Mouse (Mus musculus): ENCODE results near the gene Cd9. TPM values are rescaled to one million over a fixed set of nuclear protein-coding genes. Genes with fewer than 3 reads are reported as not detected.

Cd9 gene
- total and polyA plus RNA-seq, 3 experiments: 51.6 to 97.7 (median 67.2) TPM

DNA sequence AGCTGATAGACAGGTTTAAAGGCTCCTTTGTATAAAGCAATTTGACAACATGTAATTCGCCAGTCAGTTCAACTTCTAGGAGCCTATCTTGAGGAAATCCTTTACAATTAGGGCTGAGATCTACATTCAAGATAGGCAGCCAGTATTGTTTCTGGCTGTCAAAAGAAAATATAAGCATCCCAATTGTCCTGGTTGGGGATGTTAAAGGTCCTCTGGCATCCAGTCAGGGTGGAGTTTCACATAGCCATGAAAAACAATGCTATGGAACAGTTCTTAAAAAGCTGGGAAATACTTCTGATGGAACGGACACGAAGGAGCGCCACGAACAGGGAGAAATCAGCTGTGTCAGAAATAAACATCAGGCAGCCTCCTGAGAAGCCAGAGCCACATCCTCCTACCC is 40.4 kb upstream of the Cd9 start:
- Histone ChIP-seq H3K9ac (ENCODE audit: low read depth, low read length) (no peak overlapping the region), H3K27ac (no peak overlapping the region), H3K27me3 (ENCODE audit: control insufficient read depth, insufficient read depth, low read length) (no peaks in the 10 kb centered on the region), H3K36me3 (ENCODE audit: control insufficient read depth, insufficient read depth, low read length) (no peaks in the 10 kb centered on the region), H3K4me3 (no peak overlapping the region), H3K79me2 (replicated peaks; ENCODE audit: control insufficient read depth, insufficient read depth, low read length) (no peaks in the 10 kb centered on the region), H3K4me1 (ENCODE audit: control insufficient read depth, insufficient read depth, low read length) (peaks cover 7% of the 10 kb centered on the region)
- 58% methylated on average over 5 of the region's 5 CpGs for WGBS
- intact Hi-C loops (cut with DNase I): loop anchor here (2.0 kb wide), 1 partner anchor 18 kb away; no protein-coding TSS in a partner anchor
- DNase-seq: peak in 1 of 2 experiments; percentile 20
- TF ChIP-seq POLR2A (IDR thresholded peaks at IDR 0.05; ENCODE audit: insufficient read depth, low read depth, low read length): no peak
- no peak for TF ChIP-seq CTCF (IDR thresholded peaks at IDR 0.05)
- no peak for TF ChIP-seq EP300 (IDR thresholded peaks at IDR 0.05; ENCODE audit: insufficient read depth, low read depth, low read length)

DNA sequence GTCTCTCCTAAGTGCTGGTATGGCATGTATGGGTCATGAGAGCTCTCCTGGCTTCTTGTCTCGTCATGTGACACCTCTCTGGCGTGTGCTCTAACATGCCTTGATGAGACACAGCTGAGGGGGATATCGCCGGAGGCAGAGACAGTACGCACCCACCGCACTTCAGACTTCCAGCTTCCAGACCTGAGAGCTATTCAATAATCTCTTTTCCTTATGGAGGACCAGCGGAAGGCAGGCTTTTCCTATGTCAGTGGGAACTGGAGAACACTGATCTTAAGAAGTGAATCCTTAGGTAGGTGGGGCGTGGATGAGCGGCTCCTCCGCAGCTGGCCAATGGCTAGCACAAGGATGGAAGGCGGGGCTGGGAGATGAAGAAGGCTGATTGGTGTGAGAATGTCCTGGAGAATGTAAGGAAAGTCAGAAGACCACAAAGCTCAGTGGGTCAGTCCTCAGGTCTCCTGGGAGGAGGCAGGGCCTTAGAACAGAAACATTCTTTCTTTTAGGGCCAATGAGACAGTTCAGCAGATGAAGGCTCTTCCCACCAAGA is 38.6 kb upstream of the Cd9 start:
- H3K9ac ChIP-seq (ENCODE audit: low read depth, low read length): no peak overlapping the region
- H3K27ac ChIP-seq: no peak overlapping the region
- DNase-seq: peak in 1 of 2 experiments; percentile 7
- no peaks in the 10 kb centered on the region for H3K27me3 ChIP-seq (ENCODE audit: control insufficient read depth, insufficient read depth, low read length)
- H3K4me3 ChIP-seq: no peak overlapping the region
- WGBS: 58% methylated on average over 11 of the region's 11 CpGs
- intact Hi-C loops (cut with DNase I): no loop called here
- H3K36me3 ChIP-seq (ENCODE audit: control insufficient read depth, insufficient read depth, low read length): no peaks in the 10 kb centered on the region
- peaks cover 16% of the 10 kb centered on the region for H3K4me1 ChIP-seq (ENCODE audit: control insufficient read depth, insufficient read depth, low read length)
- TF ChIP-seq EP300 (IDR thresholded peaks at IDR 0.05; ENCODE audit: insufficient read depth, low read depth, low read length) (0 out of 2 replicates have a peak, but pooled peaks have one; percentile 40), POLR2A (IDR thresholded peaks at IDR 0.05; ENCODE audit: insufficient read depth, low read depth, low read length) (no peak), CTCF (IDR thresholded peaks at IDR 0.05) (no peak)
- H3K79me2 ChIP-seq (replicated peaks; ENCODE audit: control insufficient read depth, insufficient read depth, low read length): no peaks in the 10 kb centered on the region

DNA sequence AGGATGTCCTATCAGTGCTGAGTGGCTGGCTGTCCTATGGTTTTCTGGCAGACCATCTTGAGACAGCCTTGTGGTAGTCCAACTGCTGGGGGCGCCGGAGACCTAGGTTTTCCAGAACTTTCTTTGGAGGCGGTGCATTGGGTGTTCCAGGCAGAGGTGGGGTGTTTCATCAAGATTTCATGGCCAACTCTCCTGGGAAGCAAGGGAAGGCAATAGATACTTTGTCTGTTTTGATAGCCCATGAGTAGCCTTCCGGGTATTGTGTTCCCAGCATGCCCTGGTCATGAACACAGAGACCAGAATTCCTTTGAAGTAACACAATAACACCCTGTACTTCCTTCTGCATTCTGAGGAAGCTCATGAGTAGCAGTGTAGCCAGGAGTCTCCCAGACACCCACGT is 34.9 kb upstream of the Cd9 start:
- Histone ChIP-seq H3K9ac (ENCODE audit: low read depth, low read length) (no peak overlapping the region), H3K27ac (peak overlapping the region; percentile 57), H3K79me2 (replicated peaks; ENCODE audit: control insufficient read depth, insufficient read depth, low read length) (no peaks in the 10 kb centered on the region), H3K27me3 (ENCODE audit: control insufficient read depth, insufficient read depth, low read length) (no peaks in the 10 kb centered on the region), H3K4me3 (no peak overlapping the region), H3K4me1 (ENCODE audit: control insufficient read depth, insufficient read depth, low read length) (peaks cover 19% of the 10 kb centered on the region), H3K36me3 (ENCODE audit: control insufficient read depth, insufficient read depth, low read length) (no peaks in the 10 kb centered on the region)
- TF ChIP-seq CTCF (IDR thresholded peaks at IDR 0.05) (peak; percentile 68), POLR2A (IDR thresholded peaks at IDR 0.05; ENCODE audit: insufficient read depth, low read depth, low read length) (0 out of 2 replicates have a peak, but pooled peaks have one; percentile 39), EP300 (IDR thresholded peaks at IDR 0.05; ENCODE audit: insufficient read depth, low read depth, low read length) (peak; percentile 64)
- 50% methylated on average over 5 of the region's 5 CpGs for WGBS
- peak; percentile 67 to 75 for DNase-seq
- intact Hi-C loops (cut with DNase I): loop anchor here (1.0 to 2.0 kb wide), 2 partner anchors 71 to 111 kb away; no protein-coding TSS in a partner anchor

DNA sequence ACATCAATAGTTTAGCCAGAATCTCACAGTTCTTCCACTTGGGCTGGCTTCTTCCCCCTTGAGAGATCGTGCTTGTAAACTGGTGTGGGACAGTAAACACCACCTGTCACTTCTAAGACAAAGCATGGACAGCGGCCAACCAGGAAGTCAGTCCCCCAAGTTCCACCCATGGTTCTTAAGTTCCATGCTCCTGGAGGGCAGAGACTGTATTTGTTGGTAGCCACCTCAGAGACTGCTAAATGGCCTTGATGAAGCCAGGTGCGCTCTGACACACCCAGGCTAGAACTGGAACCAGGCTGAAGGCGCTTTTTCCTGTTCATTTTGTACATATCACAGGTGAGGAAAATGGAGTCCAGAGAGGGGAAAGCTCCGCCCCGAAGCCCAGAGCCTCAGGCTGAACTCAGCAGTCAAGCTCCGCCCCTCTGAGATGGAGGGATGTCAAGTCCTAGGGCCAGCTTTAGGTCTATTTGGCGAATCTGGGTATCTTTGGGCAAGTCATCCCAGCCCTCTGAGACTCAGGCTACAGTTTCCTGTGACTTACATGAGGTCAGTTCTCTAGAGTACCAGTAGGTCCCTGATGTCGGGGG is 34.1 kb upstream of the Cd9 start:
- no peak overlapping the region for H3K9ac ChIP-seq (ENCODE audit: low read depth, low read length)
- TF ChIP-seq CTCF (IDR thresholded peaks at IDR 0.05) (no peak), EP300 (IDR thresholded peaks at IDR 0.05; ENCODE audit: insufficient read depth, low read depth, low read length) (no peak), POLR2A (IDR thresholded peaks at IDR 0.05; ENCODE audit: insufficient read depth, low read depth, low read length) (no peak)
- intact Hi-C loops (cut with DNase I): loop anchor here (1.0 to 2.0 kb wide), 2 partner anchors 72 to 110 kb away; no protein-coding TSS in a partner anchor
- H3K4me1 ChIP-seq (ENCODE audit: control insufficient read depth, insufficient read depth, low read length): peaks cover 19% of the 10 kb centered on the region
- DNase-seq: peak in 1 of 2 experiments; percentile 23
- H3K27me3 ChIP-seq (ENCODE audit: control insufficient read depth, insufficient read depth, low read length): no peaks in the 10 kb centered on the region
- H3K4me3 ChIP-seq: no peak overlapping the region
- WGBS: 73% methylated on average over 9 of the region's 9 CpGs
- no peaks in the 10 kb centered on the region for H3K79me2 ChIP-seq (replicated peaks; ENCODE audit: control insufficient read depth, insufficient read depth, low read length)
- no peaks in the 10 kb centered on the region for H3K36me3 ChIP-seq (ENCODE audit: control insufficient read depth, insufficient read depth, low read length)
- no peak overlapping the region for H3K27ac ChIP-seq

DNA sequence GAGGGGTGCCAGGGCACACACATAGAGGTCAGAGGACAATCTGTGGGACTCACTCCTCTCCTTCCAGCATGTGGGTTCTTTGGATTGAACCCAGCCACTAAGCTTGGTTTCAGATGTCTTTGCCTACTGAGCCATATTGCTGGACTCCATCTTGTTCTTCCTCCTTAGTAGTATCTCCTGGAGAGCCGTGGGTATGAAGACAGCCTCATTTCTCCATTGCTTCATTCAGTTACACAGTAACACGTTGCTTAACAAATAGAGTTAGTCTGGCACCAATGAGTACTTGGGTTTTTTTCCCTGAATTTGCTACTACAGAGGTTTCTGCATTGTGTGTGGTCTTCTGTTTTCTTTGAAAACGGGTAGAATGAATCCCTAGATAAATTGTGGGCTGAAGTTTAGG is 31.5 kb upstream of the Cd9 start:
- no peak overlapping the region for H3K9ac ChIP-seq (ENCODE audit: low read depth, low read length)
- no peak for DNase-seq
- no peak for TF ChIP-seq CTCF (IDR thresholded peaks at IDR 0.05)
- TF ChIP-seq POLR2A (IDR thresholded peaks at IDR 0.05; ENCODE audit: insufficient read depth, low read depth, low read length): no peak
- TF ChIP-seq EP300 (IDR thresholded peaks at IDR 0.05; ENCODE audit: insufficient read depth, low read depth, low read length): no peak
- H3K27me3 ChIP-seq (ENCODE audit: control insufficient read depth, insufficient read depth, low read length): no peaks in the 10 kb centered on the region
- no peaks in the 10 kb centered on the region for H3K36me3 ChIP-seq (ENCODE audit: control insufficient read depth, insufficient read depth, low read length)
- H3K4me3 ChIP-seq: no peak overlapping the region
- no peak overlapping the region for H3K27ac ChIP-seq
- intact Hi-C loops (cut with DNase I): no loop called here
- 74% methylated on average over 3 of the region's 3 CpGs for WGBS
- peaks cover 13% of the 10 kb centered on the region for H3K4me1 ChIP-seq (ENCODE audit: control insufficient read depth, insufficient read depth, low read length)
- no peaks in the 10 kb centered on the region for H3K79me2 ChIP-seq (replicated peaks; ENCODE audit: control insufficient read depth, insufficient read depth, low read length)

DNA sequence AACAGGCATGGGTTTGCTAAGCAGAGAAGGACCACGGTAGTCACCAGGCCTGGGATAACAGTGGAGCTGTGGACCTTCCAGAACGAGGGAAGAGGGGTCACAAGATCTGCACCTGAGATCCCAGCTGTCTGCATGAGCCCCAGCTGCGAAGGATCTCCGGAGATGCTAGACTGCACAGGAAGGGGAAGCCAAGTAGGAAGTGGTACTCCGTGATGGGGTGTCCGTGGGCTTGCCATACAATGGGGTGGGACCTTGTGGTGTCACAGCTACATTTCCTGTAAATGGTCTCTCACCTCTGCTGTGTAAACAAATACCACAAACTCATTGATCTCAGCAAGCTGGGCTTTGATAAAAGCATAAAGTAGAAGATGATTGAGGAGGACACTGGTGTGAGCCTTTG is 29.4 kb upstream of the Cd9 start:
- Histone ChIP-seq H3K9ac (ENCODE audit: low read depth, low read length) (no peak overlapping the region), H3K36me3 (ENCODE audit: control insufficient read depth, insufficient read depth, low read length) (no peaks in the 10 kb centered on the region), H3K4me1 (ENCODE audit: control insufficient read depth, insufficient read depth, low read length) (peaks cover 7% of the 10 kb centered on the region), H3K79me2 (replicated peaks; ENCODE audit: control insufficient read depth, insufficient read depth, low read length) (no peaks in the 10 kb centered on the region), H3K4me3 (no peak overlapping the region), H3K27me3 (ENCODE audit: control insufficient read depth, insufficient read depth, low read length) (no peaks in the 10 kb centered on the region), H3K27ac (no peak overlapping the region)
- TF ChIP-seq EP300 (IDR thresholded peaks at IDR 0.05; ENCODE audit: insufficient read depth, low read depth, low read length): no peak
- TF ChIP-seq POLR2A (IDR thresholded peaks at IDR 0.05; ENCODE audit: insufficient read depth, low read depth, low read length): no peak
- no peak for TF ChIP-seq CTCF (IDR thresholded peaks at IDR 0.05)
- intact Hi-C loops (cut with DNase I): no loop called here
- no peak for DNase-seq
- 60% methylated on average over 6 of the region's 6 CpGs for WGBS
